Mouse (Mus musculus) intestine, embryonic 14.5 days (tissue): ENCODE results near the gene Bdh2. TPM values are rescaled to one million over a fixed set of nuclear protein-coding genes. Genes with fewer than 3 reads are reported as not detected.
A peak's percentile ranks its signal among the peaks of the same experiment; 100 is the strongest.

ENCODE experiments used
- ATAC-seq: fragments of 200-750 bp; cut with Nextera tagmentation; replicated peaks from 2 replicates; pipeline ENCODE4 v1.8.0; 2017; ENCODE audit warnings: low read depth, moderate number of reproducible peaks, moderate TSS enrichment, moderate library complexity; ENCODE audit not compliant: low FRiP score, low TSS enrichment
- DNase-seq: peaks from one replicate; pipeline ENCODE4 v3.0.0-alpha.2; 2018; ENCODE audit warnings: low spot score
- H3K27ac ChIP-seq: fragments of 300-500 bp; sonication (generic); 2 replicates; pipeline ENCODE4 v1.5.1; 2014; ENCODE audit warnings: low read depth, mild to moderate bottlenecking, control low read depth
- H3K27me3 ChIP-seq: fragments of 300-500 bp; sonication (generic); replicated peaks from 2 replicates; pipeline ENCODE4 v1.6.1; 2014; ENCODE audit warnings: low read length, control low read depth; ENCODE audit not compliant: control insufficient read depth, insufficient read depth
- H3K36me3 ChIP-seq: fragments of 300-500 bp; sonication (generic); 2 replicates; pipeline ENCODE4 v1.6.1; 2014; ENCODE audit warnings: low read length, control low read depth; ENCODE audit not compliant: control insufficient read depth, insufficient read depth
- H3K4me1 ChIP-seq: fragments of 300-500 bp; sonication (generic); replicated peaks from 2 replicates; pipeline ENCODE4 v1.6.1; 2014; ENCODE audit warnings: low read length, control low read depth, mixed read lengths; ENCODE audit not compliant: control insufficient read depth, insufficient read depth
- H3K4me2 ChIP-seq: fragments of 300-500 bp; sonication (generic); 2 replicates; pipeline ENCODE4 v1.6.1; 2014; ENCODE audit warnings: low read length
- H3K4me3 ChIP-seq: fragments of 300-500 bp; sonication (generic); 2 replicates; pipeline ENCODE4 v1.5.1; 2014; ENCODE audit warnings: low read depth, low read length, control low read depth, mixed read lengths
- H3K9ac ChIP-seq: fragments of 300-500 bp; sonication (generic); 2 replicates; pipeline ENCODE4 v1.6.1; 2014; ENCODE audit warnings: mild to moderate bottlenecking, low read length
- H3K9me3 ChIP-seq: fragments of 300-500 bp; sonication (generic); 2 replicates; pipeline ENCODE4 v1.6.1; 2016; ENCODE audit warnings: low read length, control low read depth; ENCODE audit not compliant: control insufficient read depth
- WGBS: fragments of 180-500 bp; shearing (Covaris S2); extraction: QIAGEN DNeasy Blood & Tissue Kit; methylation state at CpG from one replicate; pipeline ENCODE4 v1.1.7; 2014; 5-methylcytosine and 5-hydroxymethylcytosine counted together
- polyA plus RNA-seq: library from polyadenylated mRNA; unstranded; fragments of >200 nt; fragmentation: Nextera tagmentation; extraction: Ambion mirVana; gene quantifications from 2 replicates; pipeline ENCODE4 v1.2.1, GENCODE M21; 2014

Bdh2 gene
- polyA plus RNA-seq, 1 experiment from 2014 or later: 7.5 TPM

DNA sequence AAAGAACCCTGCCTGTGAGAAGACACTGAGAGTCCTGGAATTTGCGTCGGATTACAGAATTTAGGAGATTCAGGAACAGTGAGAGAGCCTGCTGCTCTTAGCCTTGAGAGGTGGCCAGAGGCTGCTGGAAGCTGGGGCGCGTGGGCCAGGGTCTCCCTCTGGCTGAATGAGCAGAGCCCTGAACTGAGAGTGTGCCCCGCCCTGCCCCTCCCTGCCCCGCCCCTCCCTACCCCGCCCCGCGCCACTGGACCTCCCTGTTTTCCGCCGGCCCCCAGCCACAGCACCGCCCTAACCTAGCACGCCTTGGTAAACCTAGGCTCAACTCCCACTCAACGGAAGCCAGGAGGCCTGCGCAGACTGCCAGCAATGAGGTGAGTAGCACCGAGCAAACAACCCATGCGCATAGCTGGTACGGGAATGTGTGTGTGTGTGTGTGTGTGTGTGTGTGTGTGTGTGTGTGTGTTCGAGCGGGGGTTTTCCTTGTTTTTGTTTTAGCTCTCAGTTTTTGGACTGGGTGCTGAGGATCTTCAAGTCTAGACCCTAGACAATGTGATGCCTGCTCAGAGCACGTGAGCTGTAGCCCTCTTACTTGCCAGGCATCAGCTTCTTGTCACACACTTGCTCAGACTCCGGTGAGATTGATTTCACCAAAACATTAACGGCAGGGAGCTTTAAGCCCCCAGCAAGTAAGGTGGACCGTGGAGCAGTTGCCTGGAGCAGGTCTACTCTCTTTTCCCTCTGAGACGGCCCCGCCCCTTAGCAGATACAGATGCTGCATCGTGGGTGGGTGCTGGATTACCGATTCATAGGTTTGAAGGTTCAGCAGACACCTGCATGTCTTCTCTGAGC, 26.6 kb downstream of the Bdh2 start, which contains the start of gene Slc9b2:
Gene Slc9b2, plus strand, starts transcription at position 290 of the 849 bp plus-strand sequence.
- 9% methylated on average over 27 of the region's 28 CpGs for WGBS
- peak; percentile 86 for ATAC-seq
- Histone ChIP-seq H3K4me1 (peaks cover 4% of the 10 kb centered on the region; the same call in 1 of the 2 replicates), H3K9ac (peak within 1 kb of the TSS; percentile 8; the same call in 1 of the 2 replicates), H3K9me3 (no peaks in the 10 kb centered on the region), H3K4me3 (peak within 1 kb of the TSS; percentile 25), H3K36me3 (no peaks in the 10 kb centered on the region), H3K4me2 (peak within 1 kb of the TSS; percentile 57), H3K27ac (no peak within 1 kb of the TSS), H3K27me3 (no peaks in the 10 kb centered on the region)
- DNase-seq: peak; percentile 57

DNA sequence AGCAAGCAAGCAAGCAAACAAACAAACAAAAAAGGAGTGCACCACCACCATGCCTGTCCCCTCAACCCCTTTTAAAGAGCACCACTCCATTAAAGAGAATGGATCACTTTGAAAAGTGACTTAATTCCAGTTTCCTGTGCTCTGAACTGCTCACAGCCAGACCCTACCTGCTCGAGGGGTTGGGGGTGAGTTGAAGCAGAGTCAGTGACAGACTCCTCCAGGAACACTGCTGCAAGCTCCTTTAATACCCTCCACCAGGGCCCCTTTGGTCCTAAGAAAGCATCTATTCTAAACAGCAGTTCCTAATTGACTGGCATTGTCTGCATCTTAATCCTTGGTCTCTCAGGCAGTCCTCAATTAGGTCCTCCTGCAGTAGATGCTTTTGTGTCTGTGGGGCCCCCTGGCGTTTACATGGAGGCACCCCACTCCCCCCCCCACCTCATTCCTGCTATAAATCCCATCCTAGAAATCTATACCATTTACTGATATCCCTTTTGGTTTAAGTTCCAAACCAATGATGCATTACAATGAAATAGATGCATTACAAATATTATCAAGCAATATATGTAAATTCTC, 32.0 kb downstream of the Bdh2 start:
- Histone ChIP-seq H3K4me3 (no peak overlapping the region), H3K9me3 (no peaks in the 10 kb centered on the region), H3K27ac (no peak overlapping the region), H3K36me3 (no peaks in the 10 kb centered on the region), H3K4me2 (no peak overlapping the region), H3K4me1 (0 out of 2 replicates have a peak, but pooled peaks cover under 1% of the 10 kb centered on the region), H3K9ac (no peak overlapping the region), H3K27me3 (no peaks in the 10 kb centered on the region)
- WGBS: 32% methylated on average over 2 of the region's 2 CpGs
- DNase-seq (peak; percentile 36), ATAC-seq (no peak)

DNA sequence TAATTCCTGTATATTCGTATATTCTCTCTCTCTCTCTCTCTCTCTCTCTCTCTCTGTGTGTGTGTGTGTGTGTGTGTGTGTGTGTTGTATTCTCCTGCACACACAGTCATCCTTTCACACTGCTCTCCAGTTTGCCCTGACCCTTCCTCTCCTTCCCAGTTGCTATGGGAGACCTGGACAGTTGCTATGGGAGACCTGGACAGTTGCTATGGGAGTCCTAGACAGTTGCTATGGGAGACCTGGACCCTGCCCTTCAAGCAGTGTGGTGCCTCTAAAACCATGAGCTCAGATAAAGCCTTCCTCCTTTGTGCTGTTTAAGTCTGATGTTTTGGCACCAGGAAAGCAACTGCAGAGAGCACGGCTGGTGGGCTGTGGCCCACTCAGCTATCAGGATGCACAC, 32.7 kb downstream of the Bdh2 start:
- peak; percentile 46 for DNase-seq
- H3K27me3 ChIP-seq: no peaks in the 10 kb centered on the region
- no peak overlapping the region for H3K9ac ChIP-seq
- H3K9me3 ChIP-seq: no peaks in the 10 kb centered on the region
- no peak overlapping the region for H3K4me3 ChIP-seq
- H3K36me3 ChIP-seq: no peaks in the 10 kb centered on the region
- 83% methylated on average over 2 of the region's 2 CpGs for WGBS
- ATAC-seq: no peak
- no peak overlapping the region for H3K4me2 ChIP-seq
- H3K27ac ChIP-seq: no peak overlapping the region
- H3K4me1 ChIP-seq: no peaks in the 10 kb centered on the region

DNA sequence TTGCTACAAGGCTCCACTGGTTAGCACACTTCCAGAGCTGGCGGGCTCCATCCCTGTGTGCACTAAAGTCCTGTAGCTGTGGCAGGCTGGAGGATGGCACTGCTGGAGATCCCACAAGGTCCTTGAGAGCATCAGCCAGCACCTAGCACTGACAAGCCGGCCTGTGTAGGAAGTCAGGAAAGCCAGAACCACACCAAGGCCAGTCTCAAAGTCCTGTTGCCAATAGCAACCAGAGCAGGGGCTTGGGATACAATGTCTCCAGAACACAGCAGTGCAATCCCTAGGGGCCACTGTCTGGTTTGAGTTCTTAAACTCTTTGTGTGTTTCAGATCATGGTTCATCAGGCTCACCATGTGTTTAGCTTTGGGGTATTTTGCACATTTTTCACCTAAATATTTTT, 33.8 kb downstream of the Bdh2 start:
- DNase-seq (peak; percentile 38), ATAC-seq (no peak)
- Histone ChIP-seq H3K4me1 (no peaks in the 10 kb centered on the region), H3K36me3 (no peaks in the 10 kb centered on the region), H3K9ac (no peak overlapping the region), H3K4me2 (no peak overlapping the region), H3K27me3 (no peaks in the 10 kb centered on the region), H3K9me3 (no peaks in the 10 kb centered on the region), H3K4me3 (no peak overlapping the region), H3K27ac (no peak overlapping the region)
- 49% methylated on average over 2 of the region's 2 CpGs for WGBS

DNA sequence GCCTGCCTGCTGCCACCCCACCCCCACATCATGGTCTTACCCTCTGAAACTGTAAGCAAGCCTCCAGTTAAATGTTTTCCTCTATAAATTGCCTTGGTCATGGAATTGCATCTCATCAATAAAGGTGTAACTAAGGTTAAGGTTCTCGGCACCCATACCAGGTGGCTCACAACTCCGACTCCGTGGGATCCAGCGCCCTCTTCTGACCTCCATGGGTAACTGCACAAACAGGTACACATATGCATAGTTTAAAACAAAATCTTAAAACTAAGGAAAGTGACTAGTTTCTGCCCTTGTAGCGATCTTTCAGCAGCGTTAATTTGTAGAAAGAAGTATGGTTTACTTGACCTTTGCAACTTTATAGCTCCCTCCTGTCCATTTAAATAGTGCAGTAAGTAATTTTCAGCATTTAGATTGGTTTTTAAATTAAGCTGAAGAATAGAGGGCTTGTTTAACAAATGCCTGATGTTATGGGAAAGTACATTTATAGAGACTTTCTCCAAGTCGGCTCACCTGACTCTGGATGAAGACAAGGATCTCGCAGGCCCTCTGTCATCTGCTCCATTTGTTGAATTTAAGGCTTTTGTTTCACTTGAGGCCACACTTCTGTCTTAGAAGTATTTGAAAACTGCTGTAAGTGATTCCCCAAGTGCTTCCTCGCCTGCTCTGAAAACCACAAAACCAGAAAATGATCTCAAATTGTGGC, 34.9 kb downstream of the Bdh2 start:
- no peak overlapping the region for H3K9ac ChIP-seq
- H3K36me3 ChIP-seq: no peaks in the 10 kb centered on the region
- H3K27ac ChIP-seq: no peak overlapping the region
- 88% methylated on average over 9 of the region's 9 CpGs for WGBS
- H3K4me2 ChIP-seq: no peak overlapping the region
- ATAC-seq: no peak
- peak; percentile 38 for DNase-seq
- no peaks in the 10 kb centered on the region for H3K27me3 ChIP-seq
- no peak overlapping the region for H3K4me3 ChIP-seq
- no peaks in the 10 kb centered on the region for H3K9me3 ChIP-seq
- H3K4me1 ChIP-seq: no peaks in the 10 kb centered on the region

DNA sequence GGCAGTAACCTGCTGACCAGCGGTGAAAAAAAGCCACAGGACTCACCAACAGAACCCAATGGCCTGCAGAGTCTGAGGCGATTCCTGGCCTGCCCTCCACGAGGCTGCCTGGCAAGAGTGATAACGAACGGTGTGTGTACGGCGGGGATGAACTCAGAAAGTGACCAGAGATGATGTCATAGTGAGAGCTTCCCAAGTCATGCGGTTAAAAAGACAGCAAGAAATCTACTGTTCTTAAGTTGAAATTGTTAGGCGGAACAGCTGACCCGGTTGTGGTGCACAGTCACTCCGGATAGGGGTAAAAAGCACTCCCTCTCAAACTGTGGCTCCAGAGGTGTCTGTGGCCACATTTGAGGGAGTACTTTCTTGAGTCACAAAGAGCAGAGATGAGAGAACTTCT, 37.3 kb downstream of the Bdh2 start:
- ATAC-seq (no peak), DNase-seq (peak; percentile 16)
- 77% methylated on average over 11 of the region's 11 CpGs for WGBS
- Histone ChIP-seq H3K27ac (no peak overlapping the region), H3K36me3 (no peaks in the 10 kb centered on the region), H3K4me2 (no peak overlapping the region), H3K9ac (no peak overlapping the region), H3K4me1 (no peaks in the 10 kb centered on the region), H3K27me3 (no peaks in the 10 kb centered on the region), H3K4me3 (no peak overlapping the region), H3K9me3 (no peaks in the 10 kb centered on the region)

DNA sequence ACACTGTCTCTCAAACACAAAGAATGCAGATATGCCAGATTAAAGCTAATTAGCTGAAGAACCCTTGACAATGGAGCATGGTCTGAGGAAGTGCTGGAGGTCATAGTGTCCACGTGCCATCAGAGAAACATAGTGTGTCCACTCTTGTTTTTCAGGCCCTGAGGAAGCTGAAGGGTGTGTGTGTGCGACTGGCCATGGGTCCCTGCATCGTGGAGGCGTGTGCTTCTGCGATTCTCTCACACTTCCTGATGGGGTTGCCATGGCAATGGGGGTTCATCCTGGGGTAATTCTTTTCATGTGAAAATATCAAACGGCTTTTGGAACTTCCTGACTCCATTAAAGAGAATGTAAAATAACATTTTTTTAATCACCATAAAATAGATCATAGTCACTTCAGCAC, 43.3 kb downstream of the Bdh2 start:
- Histone ChIP-seq H3K4me3 (no peak overlapping the region), H3K4me2 (no peak overlapping the region), H3K27ac (no peak overlapping the region), H3K9me3 (no peaks in the 10 kb centered on the region), H3K27me3 (no peaks in the 10 kb centered on the region), H3K9ac (no peak overlapping the region), H3K36me3 (no peaks in the 10 kb centered on the region), H3K4me1 (no peaks in the 10 kb centered on the region)
- WGBS: 60% methylated on average over 6 of the region's 6 CpGs
- no peak for ATAC-seq
- DNase-seq: no peak

DNA sequence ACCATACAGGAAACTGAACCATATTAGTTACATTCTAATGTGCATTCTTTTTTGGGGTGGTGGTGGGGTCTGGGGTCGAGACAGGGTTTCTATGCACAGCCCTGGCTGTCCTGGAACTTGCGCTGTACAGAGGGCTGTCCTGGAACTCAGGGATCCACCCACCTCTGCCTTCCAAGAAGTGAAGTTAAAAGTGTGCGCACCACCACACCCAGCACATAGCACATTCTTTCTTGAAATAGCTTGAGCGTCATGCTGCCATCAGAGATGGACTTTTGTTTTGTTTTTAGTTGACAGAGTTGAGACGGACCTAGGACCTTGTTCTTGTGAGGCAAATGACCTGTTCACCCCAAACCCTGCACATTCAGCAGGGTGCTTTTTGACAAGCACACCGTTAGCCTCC, 46.2 kb downstream of the Bdh2 start:
- DNase-seq (no peak), ATAC-seq (no peak)
- H3K27ac ChIP-seq: no peak overlapping the region
- no peak overlapping the region for H3K9ac ChIP-seq
- no peaks in the 10 kb centered on the region for H3K36me3 ChIP-seq
- H3K4me1 ChIP-seq: no peaks in the 10 kb centered on the region
- H3K9me3 ChIP-seq: no peaks in the 10 kb centered on the region
- H3K4me3 ChIP-seq: no peak overlapping the region
- no peaks in the 10 kb centered on the region for H3K27me3 ChIP-seq
- WGBS: 57% methylated on average over 6 of the region's 6 CpGs
- H3K4me2 ChIP-seq: no peak overlapping the region
